Mouse (Mus musculus): ENCODE results near the gene Klc4. TPM values are rescaled to one million over a fixed set of nuclear protein-coding genes. Genes with fewer than 3 reads are reported as not detected.
A peak's percentile ranks its signal among the peaks of the same experiment; 100 is the strongest.

Gene Klc4
- total and polyA plus RNA-seq, 3 experiments, result 5.4 to 9.5 TPM; not detected in 1

DNA sequence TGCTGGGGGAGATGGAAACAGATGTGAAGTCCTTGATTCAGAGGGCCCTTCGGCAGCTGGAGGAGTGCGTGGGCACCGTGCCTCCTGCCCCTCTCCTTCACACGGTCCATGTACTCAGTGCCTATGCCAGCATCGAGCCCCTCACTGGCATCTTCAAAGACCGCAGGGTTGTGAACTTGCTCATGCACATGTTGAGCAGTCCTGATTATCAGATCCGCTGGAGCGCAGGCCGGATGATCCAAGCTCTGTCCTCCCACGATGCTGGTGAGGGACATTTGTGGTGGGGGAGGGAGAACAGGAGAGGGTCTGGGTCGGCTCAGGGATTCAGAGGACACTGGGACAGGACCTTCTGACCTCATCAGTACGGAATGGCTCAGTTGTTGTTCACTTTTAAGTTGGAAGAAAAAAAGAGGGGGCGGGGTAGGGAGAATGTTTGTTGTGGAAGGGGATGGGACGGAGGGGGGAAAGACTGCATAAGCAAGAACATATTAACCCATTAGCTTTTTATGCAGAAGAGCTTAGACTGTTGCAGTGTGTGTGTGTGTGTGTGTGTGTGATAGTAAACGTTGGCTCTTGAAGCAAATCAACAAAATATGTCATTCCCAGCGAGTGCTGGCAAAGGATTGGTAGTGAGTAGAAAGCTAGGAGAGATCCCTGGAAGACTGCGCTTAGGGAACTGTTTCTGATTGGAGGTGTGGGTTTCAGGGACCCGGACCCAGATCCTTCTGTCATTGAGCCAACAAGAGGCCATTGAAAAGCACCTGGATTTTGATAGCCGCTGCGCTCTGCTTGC, 6.1 kb upstream of the Klc4 start:
- H3K9me3 ChIP-seq (replicated peaks; ENCODE audit: insufficient read depth, low read length), result no peaks in the 10 kb centered on the region
- peaks cover 11% of the 10 kb centered on the region for H3K79me2 ChIP-seq (ENCODE audit: control insufficient read depth, insufficient read depth, low read length, poor library complexity)
- H3K27ac ChIP-seq (ENCODE audit: control insufficient read depth, low read depth, low read length), result no peak overlapping the region
- H3K9ac ChIP-seq (ENCODE audit: control insufficient read depth, low read depth, low read length, poor library complexity, severe bottlenecking), result no peak overlapping the region
- DNase-seq (ENCODE audit: low read depth, low spot score), result no peak
- TF ChIP-seq RCOR1 (IDR thresholded peaks at IDR 0.05; ENCODE audit: low read depth, low read length) (no peak), ZKSCAN1 (IDR thresholded peaks at IDR 0.05; ENCODE audit: low read depth, low read length) (no peak), E2F4 (IDR thresholded peaks at IDR 0.05; ENCODE audit: borderline replicate concordance, low read depth, low read length) (no peak), MAZ (IDR thresholded peaks at IDR 0.05; ENCODE audit: low read depth, low read length) (no peak), MXI1 (IDR thresholded peaks at IDR 0.05; ENCODE audit: low read depth, low read length) (no peak), USF2 (IDR thresholded peaks at IDR 0.05; ENCODE audit: borderline replicate concordance in 1 of 2, insufficient read depth in 1 of 2, low read depth in 1 of 2, low read length in 2 of 2) (no peak), ZNF384 (IDR thresholded peaks at IDR 0.05; ENCODE audit: low read depth, low read length) (no peak), RAD21 (IDR thresholded peaks at IDR 0.05; ENCODE audit: low read depth, low read length) (no peak), SMC3 (IDR thresholded peaks at IDR 0.05; ENCODE audit: low read depth, low read length) (no peak), MAX (IDR thresholded peaks at IDR 0.05; ENCODE audit: low read length) (no peak), HCFC1 (IDR thresholded peaks at IDR 0.05; ENCODE audit: low read depth, low read length) (no peak)
- H3K4me3 ChIP-seq (ENCODE audit: control insufficient read depth in 1 of 2, insufficient read depth in 1 of 2, low read depth in 2 of 2, low read length in 2 of 2), result no peak overlapping the region
- H3K27me3 ChIP-seq (ENCODE audit: control insufficient read depth in 1 of 2, insufficient read depth in 2 of 2, low read length in 2 of 2), result no peaks in the 10 kb centered on the region
- H3K36me3 ChIP-seq (ENCODE audit: control insufficient read depth in 1 of 2, insufficient read depth in 2 of 2, low read length in 2 of 2), result peaks cover 0 to 4% of the 10 kb centered on the region in 2 experiments; a peak in 2 of 4 replicates
- peaks cover 6 to 8% of the 10 kb centered on the region in 2 experiments; a peak in 3 of 4 replicates for H3K4me1 ChIP-seq (ENCODE audit: control insufficient read depth in 1 of 2, insufficient read depth in 2 of 2, low read length in 2 of 2)

DNA sequence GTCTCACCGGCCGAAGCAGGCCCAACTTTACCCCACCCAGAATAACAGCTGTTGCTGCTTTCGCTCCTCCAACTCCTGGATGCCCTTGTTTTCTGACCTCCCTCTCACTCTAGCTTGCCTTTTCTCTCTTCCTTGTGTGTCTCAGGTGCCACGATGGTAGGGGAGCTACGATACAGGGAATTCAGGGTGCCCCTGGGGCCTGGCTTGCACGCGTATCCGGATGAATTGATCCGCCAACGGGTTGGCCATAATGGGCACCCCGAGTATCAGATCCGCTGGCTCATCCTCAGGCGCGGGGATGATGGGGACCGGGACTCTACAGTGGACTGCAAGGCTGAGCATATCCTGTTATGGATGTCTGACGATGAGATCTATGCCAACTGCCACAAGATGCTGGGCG, 5.5 kb upstream of the Klc4 start:
- no peak for TF ChIP-seq E2F4 (IDR thresholded peaks at IDR 0.05; ENCODE audit: borderline replicate concordance, low read depth, low read length)
- no peak for TF ChIP-seq USF2 (IDR thresholded peaks at IDR 0.05; ENCODE audit: borderline replicate concordance in 1 of 2, insufficient read depth in 1 of 2, low read depth in 1 of 2, low read length in 2 of 2)
- no peak for TF ChIP-seq CHD2 (IDR thresholded peaks at IDR 0.05; ENCODE audit: low read length)
- no peak for TF ChIP-seq TBP (IDR thresholded peaks at IDR 0.05; ENCODE audit: low read depth, low read length)
- no peak; a peak in 1 of 4 replicates for TF ChIP-seq POLR2A (IDR thresholded peaks at IDR 0.05; ENCODE audit: control insufficient read depth in 1 of 2, insufficient read depth in 1 of 2, low read depth in 1 of 2, low read length in 2 of 2, poor library complexity in 1 of 2)
- TF ChIP-seq TCF12 (IDR thresholded peaks at IDR 0.05; ENCODE audit: low read depth, low read length), result no peak
- no peak for TF ChIP-seq RCOR1 (IDR thresholded peaks at IDR 0.05; ENCODE audit: low read depth, low read length)
- no peak for TF ChIP-seq ZMIZ1 (IDR thresholded peaks at IDR 0.05; ENCODE audit: low read depth, low read length)
- no peak for TF ChIP-seq SIN3A (IDR thresholded peaks at IDR 0.05; ENCODE audit: low read length)
- no peak for TF ChIP-seq MAX (IDR thresholded peaks at IDR 0.05; ENCODE audit: low read length)
- no peak for TF ChIP-seq HCFC1 (IDR thresholded peaks at IDR 0.05; ENCODE audit: low read depth, low read length)
- no peak for TF ChIP-seq GATA1 (IDR thresholded peaks at IDR 0.05; ENCODE audit: low read depth, low read length)
- TF ChIP-seq ETS1 (IDR thresholded peaks at IDR 0.05; ENCODE audit: low read depth, low read length), result no peak
- TF ChIP-seq CTCF (IDR thresholded peaks at IDR 0.05 in 2 of 3, conservative IDR thresholded peaks at IDR 0.05 in 1 of 3; ENCODE audit: control insufficient read depth in 1 of 3, insufficient read depth in 1 of 3, low read depth in 2 of 3, low read length in 3 of 3, poor library complexity in 1 of 3, severe bottlenecking in 1 of 3), result no peak
- TF ChIP-seq ZNF384 (IDR thresholded peaks at IDR 0.05; ENCODE audit: low read depth, low read length), result no peak
- Histone ChIP-seq H3K36me3 (ENCODE audit: control insufficient read depth in 1 of 2, insufficient read depth in 2 of 2, low read length in 2 of 2) (peaks cover 0 to 7% of the 10 kb centered on the region in 2 experiments; a peak in 2 of 4 replicates), H3K9ac (ENCODE audit: control insufficient read depth, low read depth, low read length, poor library complexity, severe bottlenecking) (peak overlapping the region; percentile 83), H3K27me3 (ENCODE audit: control insufficient read depth in 1 of 2, insufficient read depth in 2 of 2, low read length in 2 of 2) (no peaks in the 10 kb centered on the region), H3K4me3 (ENCODE audit: control insufficient read depth in 1 of 2, insufficient read depth in 1 of 2, low read depth in 2 of 2, low read length in 2 of 2) (peak overlapping the region; percentile 78 to 99), H3K27ac (ENCODE audit: control insufficient read depth, low read depth, low read length) (no peak overlapping the region), H3K9me3 (replicated peaks; ENCODE audit: insufficient read depth, low read length) (no peaks in the 10 kb centered on the region), H3K79me2 (ENCODE audit: control insufficient read depth, insufficient read depth, low read length, poor library complexity) (peaks cover 15% of the 10 kb centered on the region), H3K4me1 (ENCODE audit: control insufficient read depth in 1 of 2, insufficient read depth in 2 of 2, low read length in 2 of 2) (peaks cover 6 to 10% of the 10 kb centered on the region in 2 experiments; a peak in 3 of 4 replicates)
- no peak for DNase-seq (ENCODE audit: low read depth, low spot score)
